Mouse (Mus musculus) hematopoietic stem cell, adult 5-6 weeks (primary cell): ENCODE results near the gene Fars2. TPM values are rescaled to one million over a fixed set of nuclear protein-coding genes. Genes with fewer than 3 reads are reported as not detected.
"Not testable (repeated sequence)": the region's sequence is repeated elsewhere in the genome, so short reads cannot be mapped to it uniquely, and the experiment has no call there.

Experiments
- ATAC-seq, 2 experiments: fragments of 125-278 bp in 1 of 2; replicated peaks in 1 of 2; 2 replicates each; pipeline ENCODE4 v1.8.0; 2016 to 2017; ENCODE audit warnings: inconsistent platforms in 2 of 2, mild to moderate bottlenecking in 2 of 2, moderate number of reproducible peaks in 2 of 2, low read depth in 1 of 2, moderate TSS enrichment in 1 of 2; ENCODE audit not compliant: low FRiP score in 2 of 2, poor library complexity in 2 of 2, severe bottlenecking in 2 of 2, insufficient read depth in 1 of 2, low TSS enrichment in 1 of 2
- total RNA-seq: library from RNA; stranded (forward); fragments of 172-1452, 232-1000 nt; gene quantifications from 2 replicates; pipeline ENCODE4 v1.2.3, GENCODE M21; 2017

The Fars2 gene
- total RNA-seq, 1 experiment from 2014 or later, result 80.1 TPM

DNA sequence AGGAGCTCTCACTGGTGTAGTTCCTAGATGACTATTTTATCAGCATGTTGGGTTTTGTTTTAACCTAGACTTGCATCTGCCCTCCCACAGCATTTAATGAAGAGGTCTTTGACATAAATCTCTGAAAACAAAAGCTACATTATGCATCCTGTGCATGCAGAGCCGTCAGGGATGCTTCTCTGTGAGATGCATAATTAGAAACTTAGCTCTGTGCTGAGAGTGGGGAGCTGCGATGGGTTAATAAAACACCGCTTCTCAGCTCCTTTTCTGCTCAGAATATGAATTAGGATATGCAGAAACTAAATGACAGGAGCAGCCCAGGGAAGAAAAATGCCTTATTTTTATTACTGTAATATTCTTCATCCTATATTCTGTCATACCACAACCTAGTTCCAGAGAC, 251.6 kb downstream of the Fars2 start:
- ATAC-seq, result no peak

DNA sequence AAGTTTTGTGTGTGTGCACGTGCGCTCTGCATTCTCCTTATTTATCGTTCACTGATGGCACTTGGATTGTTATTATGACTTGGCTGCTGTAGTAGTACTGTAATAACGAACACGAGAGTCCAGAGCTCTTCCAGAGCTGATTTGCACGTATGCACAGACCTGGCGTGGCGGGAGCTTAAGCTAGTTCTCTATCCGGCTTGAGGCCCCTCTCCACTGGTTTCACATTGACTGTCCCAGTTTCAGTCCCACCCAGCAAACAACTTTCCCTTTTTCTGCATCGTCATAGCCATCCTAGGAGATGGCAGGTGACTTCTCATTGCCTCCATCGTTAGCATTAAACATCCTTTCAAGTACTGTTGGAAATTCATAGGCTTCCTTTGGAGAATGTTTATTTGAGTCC, 252.2 kb downstream of the Fars2 start:
- ATAC-seq, result no peak

DNA sequence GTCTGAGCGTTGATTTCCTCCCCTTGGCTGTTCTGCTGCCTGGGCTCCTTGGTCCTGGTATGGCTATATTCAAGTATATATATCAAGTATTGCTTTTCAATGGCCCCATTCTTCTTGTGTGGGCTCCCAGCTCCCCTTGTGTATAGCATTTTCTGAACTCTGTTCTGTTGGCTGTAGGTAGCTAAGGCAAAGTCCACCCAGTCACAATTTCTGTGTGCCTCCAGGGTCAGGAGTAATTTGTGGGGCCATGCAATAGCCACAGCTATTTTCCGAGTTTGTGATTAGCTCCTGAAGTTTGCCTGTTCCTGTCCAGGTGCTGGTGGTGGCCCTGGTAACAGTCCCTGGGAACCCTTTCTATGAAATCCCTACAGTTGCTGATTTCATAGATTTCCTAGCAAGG, 266.0 kb downstream of the Fars2 start:
- ATAC-seq, result no peak

DNA sequence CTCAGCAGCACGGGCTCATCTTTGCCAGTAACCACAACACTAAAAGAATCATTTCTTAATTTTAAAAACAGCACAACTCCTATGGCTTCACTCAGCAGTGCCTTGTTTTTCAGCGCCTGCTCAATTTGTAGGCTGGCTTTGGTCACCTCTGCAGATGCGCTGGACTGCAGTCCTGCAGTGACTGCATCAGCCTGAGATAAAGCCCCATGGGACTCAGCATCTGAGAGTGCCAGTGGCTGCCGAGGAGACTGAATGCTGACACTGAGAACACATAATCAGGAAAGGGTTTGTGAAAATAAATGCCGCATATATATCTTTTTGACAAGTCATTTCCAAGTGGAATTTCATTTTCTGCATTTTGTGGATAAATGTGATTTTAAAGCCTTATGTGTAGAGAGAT, 268.9 kb downstream of the Fars2 start:
- no peak for ATAC-seq

DNA sequence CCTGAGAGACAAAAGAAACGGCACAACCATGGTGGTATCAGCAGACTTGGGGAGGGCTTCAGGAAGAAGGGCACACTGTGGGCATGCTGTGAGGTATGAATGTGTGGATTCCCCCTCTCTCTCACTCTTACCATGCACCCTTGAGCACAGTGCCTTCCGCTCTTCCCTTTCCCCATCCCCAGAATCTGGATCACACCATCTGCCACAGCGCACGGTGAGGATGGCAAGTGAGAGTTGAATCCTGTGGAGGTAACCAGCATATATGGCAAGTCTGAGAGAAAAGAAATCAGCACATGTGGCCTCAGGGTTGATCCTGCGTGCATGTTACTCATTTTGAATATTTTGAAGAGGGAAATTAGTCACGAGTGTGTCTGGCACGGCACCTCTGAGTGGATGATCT, 274.7 kb downstream of the Fars2 start:
- ATAC-seq, result no peak

DNA sequence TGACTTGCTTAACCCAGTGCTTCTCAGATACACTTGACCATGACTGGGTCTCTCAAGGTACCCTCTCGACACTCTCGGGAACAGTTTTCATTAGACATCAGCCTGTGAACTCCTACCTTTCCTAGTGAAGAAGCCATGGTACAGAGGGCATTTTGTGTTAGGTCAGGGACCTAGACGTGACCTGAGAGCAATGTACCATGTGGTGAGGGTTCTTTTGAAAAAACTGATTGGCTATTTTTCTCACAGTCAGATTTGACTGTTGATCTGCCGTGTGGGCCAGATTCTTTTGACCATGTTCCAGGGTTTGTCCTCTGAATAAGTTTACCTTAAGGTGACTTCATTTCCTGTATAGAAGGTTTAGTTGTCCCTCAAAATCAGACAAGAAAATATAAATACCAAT, 275.5 kb downstream of the Fars2 start:
- ATAC-seq, result no peak

DNA sequence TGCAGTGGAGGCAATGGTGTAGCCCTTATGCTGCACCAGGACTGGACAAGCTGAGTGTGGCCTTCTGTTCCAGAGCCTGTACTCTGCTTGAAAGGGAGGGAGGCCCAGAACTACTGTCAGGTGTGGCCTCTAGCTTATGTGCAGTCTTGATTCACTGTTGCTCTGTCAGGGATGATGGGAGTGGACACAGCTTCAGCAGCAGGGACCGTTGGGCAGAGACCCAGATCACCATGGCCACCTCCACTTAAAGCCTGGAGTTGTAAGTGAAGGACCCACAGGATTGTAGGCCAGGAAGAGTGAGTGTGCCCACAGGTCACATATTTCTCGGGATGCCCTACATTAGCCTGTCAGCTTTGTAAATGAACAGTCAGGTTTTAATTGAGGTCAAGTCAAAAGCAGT, 283.8 kb downstream of the Fars2 start:
- no peak for ATAC-seq

DNA sequence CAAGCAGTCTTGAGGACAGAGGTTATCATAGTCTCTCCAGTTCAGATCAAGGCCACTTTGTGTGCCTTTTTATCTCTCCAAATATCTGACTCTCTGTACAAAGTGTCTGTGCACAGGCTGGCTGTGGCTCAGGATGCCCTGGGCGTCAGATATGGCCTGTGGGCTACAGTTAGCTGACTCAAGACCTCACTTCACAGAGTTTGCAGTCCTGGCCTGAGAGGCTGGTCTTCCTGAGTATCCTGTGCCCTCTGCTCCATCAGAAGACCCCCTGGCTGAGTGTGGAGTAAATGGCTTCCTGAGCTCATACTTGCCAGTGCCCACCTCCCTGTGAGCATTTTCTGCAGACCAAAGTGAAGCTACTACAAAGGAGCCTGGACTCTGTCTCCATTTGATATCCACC, 296.1 kb downstream of the Fars2 start:
- ATAC-seq, result no peak

DNA sequence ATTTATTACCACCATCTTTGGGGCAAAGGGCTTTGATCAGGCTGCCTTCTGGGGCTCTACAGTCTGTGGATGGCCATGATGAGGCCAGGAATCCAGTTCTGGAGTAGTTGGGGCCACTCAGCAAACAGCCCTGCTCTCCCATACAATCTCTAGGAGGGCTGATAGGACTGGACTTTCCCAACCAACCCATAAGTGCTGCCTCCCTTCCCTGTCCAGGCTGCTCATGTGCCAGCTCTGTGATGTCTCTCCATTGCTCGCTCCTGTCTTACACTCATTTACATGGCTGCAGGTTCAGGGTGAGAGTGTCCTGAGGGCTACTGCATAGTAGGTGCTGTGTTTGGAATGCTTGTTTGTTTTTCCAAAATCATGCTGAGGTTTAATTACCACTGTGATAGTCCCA, 298.0 kb downstream of the Fars2 start:
- no peak for ATAC-seq

DNA sequence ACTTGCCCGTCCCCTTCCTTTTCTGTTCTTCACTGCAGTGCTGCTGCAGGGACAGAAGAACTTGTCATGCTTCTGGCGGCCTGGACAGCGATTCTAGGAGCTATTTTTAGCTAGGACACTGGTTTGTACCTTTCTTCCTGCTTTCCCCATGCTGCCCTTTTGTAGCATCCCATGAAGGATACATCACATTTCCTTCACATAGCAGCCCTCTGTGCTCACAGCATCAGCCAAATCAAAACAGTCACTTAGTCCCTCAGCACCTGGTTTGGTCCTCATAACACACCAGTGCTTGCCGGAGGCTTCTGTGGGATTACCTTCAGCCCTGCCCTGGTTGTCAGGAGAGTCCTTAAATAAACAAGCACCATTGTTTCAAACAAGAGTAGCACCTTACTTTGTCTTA, 299.3 kb downstream of the Fars2 start:
- ATAC-seq, result no peak

DNA sequence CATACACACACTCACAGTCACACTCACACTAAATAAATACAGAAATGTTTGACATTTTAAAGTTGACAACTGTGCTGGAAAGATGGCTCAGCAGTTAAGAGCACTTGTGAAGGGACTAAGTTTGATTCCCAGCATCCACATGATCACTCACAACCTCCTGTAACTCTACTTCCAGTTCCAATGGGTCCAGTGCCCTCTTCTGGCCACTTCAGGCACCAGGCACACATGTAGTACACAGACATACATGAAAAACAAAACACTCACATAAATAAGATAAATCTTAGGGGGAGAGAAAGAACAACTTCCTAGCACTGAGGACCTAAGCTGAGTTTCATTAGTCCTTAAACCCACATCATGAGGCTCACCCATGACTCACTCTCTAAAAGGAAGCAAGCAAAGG, 302.1 kb downstream of the Fars2 start:
- ATAC-seq, result no peak

DNA sequence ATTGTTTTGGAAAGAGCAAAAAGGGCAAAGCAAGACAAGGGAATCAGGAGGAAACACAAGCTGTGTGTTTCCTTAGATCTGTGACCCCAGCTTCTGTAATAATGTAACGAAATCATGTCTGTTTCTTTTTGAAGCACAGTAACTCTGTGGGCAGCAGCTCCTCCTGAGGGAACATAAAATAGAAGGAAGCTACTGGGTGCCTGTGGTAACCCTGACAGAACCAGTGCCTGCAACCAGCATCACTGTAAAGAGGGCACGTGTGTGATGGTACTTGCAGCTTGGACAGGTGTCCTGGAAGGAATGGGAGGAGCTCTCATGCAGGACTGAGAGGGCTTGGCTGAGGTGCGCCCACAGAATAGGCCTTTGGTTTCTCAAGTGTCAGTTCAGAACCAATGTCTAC, 305.2 kb downstream of the Fars2 start:
- ATAC-seq, result peak; percentile 29 to 37; a peak in 3 of 4 replicates

DNA sequence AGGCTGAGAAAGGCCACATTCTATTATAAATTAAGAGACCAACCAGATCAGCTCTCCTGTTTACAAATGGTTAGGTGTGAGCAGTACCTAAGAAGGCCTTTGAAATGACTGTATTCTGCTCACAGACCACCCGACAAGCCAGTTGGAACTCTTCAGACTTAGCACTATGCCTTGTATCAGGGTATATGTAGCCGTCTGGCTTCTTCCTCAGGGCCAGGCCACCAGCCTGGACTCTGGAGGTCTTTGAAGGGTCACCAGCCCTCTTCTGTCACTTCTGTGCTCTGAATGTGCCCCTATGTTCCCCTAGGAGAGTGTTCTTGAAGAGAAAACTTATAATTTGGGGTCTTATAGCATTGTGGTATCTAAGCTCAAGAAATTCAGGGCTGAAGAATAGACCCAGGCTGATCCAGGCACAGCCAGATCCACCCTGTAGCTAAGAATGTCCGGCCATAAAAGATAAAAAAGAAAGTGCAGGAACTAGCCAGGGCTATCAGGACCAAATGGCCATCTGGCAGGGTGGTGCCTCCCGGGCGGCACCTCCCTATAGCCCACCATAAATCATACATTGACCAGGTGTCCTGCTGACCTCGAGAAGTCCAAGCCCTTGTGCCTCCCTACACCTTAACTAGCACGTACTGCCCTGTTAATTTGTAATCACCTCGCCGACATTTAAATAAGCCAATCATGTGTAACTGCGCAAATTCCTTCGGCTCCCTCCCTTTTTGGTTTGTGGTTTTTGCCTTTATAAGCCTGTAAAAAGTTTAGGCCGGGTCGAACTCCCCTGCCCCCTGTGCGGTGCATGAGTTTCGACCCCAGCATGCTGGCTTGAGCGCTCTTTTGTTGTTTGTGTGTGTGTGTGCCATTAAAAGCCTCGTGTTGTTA, 308.9 kb downstream of the Fars2 start:
- ATAC-seq, result not testable (repeated sequence)

DNA sequence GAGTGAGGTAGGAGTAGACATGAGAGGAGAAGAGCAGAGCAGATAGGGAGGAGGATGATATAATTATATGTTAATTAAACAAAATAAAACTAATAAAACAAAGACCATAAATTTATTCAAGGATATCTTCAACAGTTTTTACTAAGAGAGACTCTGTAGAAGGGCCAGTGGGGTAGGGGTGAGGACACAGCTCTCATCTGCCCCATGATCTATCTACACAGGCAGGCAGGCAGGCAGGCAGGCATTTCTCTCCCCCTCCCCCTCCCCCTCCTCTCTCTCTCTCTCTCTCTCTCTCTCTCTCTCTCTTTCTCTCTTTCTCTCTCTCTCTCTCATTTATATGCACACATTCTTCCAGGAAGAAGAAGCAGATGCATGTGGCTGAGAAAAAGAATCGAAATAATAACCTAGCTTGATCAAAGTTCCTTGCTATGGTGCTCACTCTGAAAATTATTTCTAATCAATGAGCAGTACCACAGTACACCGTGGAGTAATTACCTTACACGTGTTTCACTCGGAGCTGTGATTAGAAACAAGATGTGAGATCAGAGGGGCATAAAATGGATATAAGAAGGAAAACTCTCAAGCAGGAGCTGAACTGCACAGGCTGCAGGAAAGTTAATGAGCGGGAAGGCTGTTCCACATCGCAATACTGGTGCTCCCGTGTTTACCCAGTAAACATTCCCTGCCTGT, 312.4 kb downstream of the Fars2 start:
- ATAC-seq, result no peak

DNA sequence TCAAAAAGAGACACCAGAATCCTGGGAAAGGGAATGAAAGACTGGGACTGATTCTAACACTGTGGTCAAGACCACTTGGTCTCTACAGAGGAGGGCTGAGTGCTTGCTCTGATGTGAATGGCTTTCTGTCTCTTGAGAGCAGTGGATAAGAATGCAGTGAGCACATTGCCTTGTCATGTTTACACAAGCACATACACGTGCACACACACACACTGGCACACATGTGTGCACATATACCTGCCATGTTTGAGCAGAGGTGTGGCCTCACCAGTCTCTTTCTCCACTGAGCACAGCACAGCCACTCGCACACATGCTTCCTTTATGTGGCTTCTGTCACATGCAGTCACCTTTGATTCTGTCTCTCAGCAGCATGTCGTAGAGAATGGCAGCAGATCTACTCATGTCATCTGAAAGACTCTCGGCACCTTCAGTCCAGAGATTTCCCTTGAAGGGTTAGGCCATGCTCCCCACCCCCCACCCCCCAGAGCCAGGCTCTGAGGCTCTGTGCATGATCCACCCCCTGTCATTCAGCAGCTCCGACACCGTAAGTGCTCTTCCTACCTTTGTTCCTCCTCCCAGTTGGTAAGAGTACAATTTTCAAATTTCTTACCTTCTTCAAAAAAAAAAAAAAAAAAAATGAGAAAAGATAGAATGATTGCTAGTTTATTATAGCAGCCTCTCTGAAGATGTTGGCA, 313.4 kb downstream of the Fars2 start:
- no peak for ATAC-seq

DNA sequence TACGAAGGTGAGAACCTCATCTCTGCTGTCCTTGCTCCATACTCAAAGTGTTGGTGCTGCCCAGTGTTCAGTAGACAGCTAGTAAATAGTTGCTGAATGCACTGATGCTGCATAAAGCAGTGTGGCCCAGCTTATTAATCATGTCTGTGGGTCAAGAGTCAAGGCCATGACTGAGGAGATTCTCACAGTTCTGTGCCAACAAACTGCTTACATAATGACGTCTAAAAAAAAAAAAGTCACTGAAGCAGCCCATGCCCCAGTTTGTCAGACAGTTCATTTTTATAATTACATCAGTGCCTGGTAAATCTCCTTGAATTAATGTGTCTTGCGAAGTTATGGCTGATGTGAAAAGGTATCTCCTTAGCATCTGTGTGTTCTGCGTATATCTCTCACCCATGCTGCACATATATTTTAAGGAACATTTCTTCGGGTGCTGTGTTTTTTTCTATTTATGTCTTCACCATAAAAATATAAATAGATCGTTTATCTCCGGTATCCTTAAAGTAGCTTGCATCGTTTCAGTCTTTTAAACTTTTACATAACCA, 314.8 kb downstream of the Fars2 start:
- no peak for ATAC-seq

DNA sequence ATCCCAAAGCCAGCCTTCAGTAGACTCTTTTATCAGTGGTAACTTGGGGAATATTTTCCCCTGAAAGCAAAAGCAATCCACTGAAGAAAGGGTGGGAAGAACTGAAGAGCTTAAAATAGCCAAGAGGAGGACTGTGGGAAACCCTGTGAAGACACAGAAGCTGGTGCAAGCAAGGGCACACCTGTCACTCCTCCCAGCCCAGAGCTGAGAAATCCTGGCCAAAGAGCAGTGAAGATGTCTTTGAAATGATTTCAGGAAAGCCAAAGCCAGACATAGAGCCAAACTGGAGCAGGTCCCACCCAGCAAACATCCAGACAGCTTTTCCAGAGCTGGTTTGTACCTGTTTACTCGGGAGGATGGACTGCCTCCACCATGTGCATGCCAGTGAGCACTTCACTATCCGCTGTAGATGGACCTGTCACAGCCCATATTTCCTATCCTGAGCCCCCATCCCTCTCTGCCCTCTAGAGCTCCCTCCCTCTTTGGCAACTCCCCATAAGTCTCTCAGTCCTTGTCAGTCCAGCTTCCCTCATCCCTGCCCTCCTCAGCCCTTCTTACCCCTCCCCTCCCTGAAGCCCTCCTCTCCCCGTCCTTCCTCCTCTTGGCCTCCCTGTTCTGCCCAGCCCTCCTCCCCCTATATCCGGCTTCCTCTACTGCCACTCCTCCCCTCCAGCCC, 327.7 kb downstream of the Fars2 start:
- no peak for ATAC-seq
